Mouse (Mus musculus) stomach, postnatal 0 days (tissue): ENCODE measurements around the gene Dnajc14.

ENCODE experiments used
- CTCF ChIP-seq: IDR thresholded peaks from 2 replicates; pipeline ENCODE4 v1.5.1; 2016; ENCODE audit warnings: antibody characterized with exemption, low read depth, mild to moderate bottlenecking, moderate library complexity
- EP300 ChIP-seq: optimal IDR thresholded peaks from 2 replicates; pipeline ENCODE3; 2016; ENCODE audit warnings: antibody characterized with exemption

DNA sequence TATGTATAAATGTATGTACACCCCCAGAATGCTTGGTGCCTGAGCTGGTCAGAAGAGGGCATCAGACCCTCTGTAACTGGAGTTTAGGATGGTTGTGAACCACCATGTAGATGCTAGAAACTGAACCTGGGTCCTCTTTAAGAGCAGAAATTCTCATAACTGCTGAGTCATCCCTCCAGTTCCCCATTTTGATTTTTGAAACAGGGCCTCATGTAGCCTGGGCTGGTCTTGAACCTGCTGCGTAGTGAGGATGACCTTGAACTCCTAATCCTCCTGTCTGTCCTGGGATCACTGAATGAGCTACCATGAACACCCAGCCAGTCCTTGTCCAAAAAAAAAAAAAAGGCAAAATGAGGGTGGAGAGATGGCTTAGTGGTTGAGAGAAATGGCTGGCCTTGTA is 10.6 kb upstream of the Dnajc14 start:
- TF ChIP-seq CTCF (no peak), EP300 (no peak)
